Mouse (Mus musculus) brain, embryonic 14.5 days (tissue): ENCODE measurements around the gene Fkbpl.

Source experiments
- CTCF ChIP-seq: fragments of 200-500 bp; IDR thresholded peaks from 2 replicates; pipeline ENCODE4 v1.5.1; 2012; ENCODE audit warnings: inconsistent platforms, mild to moderate bottlenecking, moderate library complexity, borderline replicate concordance; ENCODE audit not compliant: insufficient read depth, insufficient read length; ENCODE audit errors: extremely low read depth
- POLR2A ChIP-seq: fragments of 200-500 bp; IDR thresholded peaks from 2 replicates; pipeline ENCODE4 v1.6.1; 2012; ENCODE audit warnings: mild to moderate bottlenecking, inconsistent platforms, borderline replicate concordance; ENCODE audit not compliant: poor library complexity, insufficient read depth, insufficient read length, severe bottlenecking; ENCODE audit errors: extremely low read depth

DNA sequence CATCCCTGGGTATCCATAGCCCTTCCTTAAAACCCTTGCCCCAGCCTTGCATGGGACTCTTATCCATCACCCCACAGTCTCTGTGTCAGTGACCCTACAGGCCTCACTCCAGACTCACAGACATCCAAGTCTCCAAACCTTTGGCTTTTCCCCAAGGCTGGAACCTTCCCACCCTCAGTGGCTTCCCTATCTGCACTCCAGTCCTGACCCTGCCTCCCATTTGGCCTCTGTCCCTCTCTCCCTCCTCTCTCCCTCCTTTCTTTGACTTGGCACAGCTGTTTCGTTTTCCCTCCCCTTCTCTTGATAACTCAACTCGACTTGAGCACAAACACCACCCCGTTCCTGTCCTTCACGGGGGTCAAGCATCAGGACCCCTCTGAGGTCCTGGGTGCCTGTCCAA, 45.9 kb downstream of the Fkbpl start:
- no peak for TF ChIP-seq POLR2A
- no peak for TF ChIP-seq CTCF
